Mouse (Mus musculus) heart, adult 2 months (tissue): ENCODE results near the gene Plau. TPM values are rescaled to one million over a fixed set of nuclear protein-coding genes. Genes with fewer than 3 reads are reported as not detected.

ENCODE experiments used
- DNase-seq, 2 experiments: peaks; one replicate each; pipeline ENCODE4 v3.0.0; 2021
- H3K27ac ChIP-seq: fragments of 200-600 bp; 2 replicates; pipeline ENCODE4 v1.8.1; 2022
- H3K27me3 ChIP-seq: fragments of 200-500 bp; 2 replicates; pipeline ENCODE4 v1.6.1; 2012; ENCODE audit warnings: mild to moderate bottlenecking, low read length, inconsistent platforms, mixed read lengths; ENCODE audit not compliant: control insufficient read depth, insufficient read depth
- H3K36me3 ChIP-seq: fragments of 200-500 bp; 2 replicates; pipeline ENCODE4 v1.6.1; 2012; ENCODE audit warnings: low read length, inconsistent platforms; ENCODE audit not compliant: control insufficient read depth, insufficient read depth
- H3K4me1 ChIP-seq: fragments of 200-500 bp; 2 replicates; pipeline ENCODE4 v1.6.1; 2011; ENCODE audit warnings: low read length; ENCODE audit not compliant: control insufficient read depth, insufficient read depth
- H3K4me3 ChIP-seq: fragments of 200-600 bp; 2 replicates; pipeline ENCODE4 v1.8.1; 2022
- H3K79me2 ChIP-seq: fragments of 200-500 bp; replicated peaks from 2 replicates; pipeline ENCODE4 v1.6.1; 2012; ENCODE audit warnings: mild to moderate bottlenecking, inconsistent platforms, low read length, moderate library complexity, mixed read lengths; ENCODE audit not compliant: control insufficient read depth, insufficient read depth
- H3K9ac ChIP-seq: fragments of 200-500 bp; 2 replicates; pipeline ENCODE4 v1.6.1; 2012; ENCODE audit warnings: low read depth, mild to moderate bottlenecking, control low read depth, inconsistent platforms, low read length, mixed read lengths
- CTCF ChIP-seq: fragments of 200-600 bp; IDR thresholded peaks from 2 replicates; pipeline ENCODE4 v1.8.1; 2022; ENCODE audit warnings: antibody characterized with exemption, mild to moderate bottlenecking, moderate library complexity
- EP300 ChIP-seq: fragments of 200-500 bp; IDR thresholded peaks from 2 replicates; pipeline ENCODE4 v1.6.1; 2011; ENCODE audit warnings: low read depth, low read length, control low read depth; ENCODE audit not compliant: insufficient read depth
- POLR2A ChIP-seq: fragments of 200-500 bp; IDR thresholded peaks from 2 replicates; pipeline ENCODE4 v1.6.1; 2011; ENCODE audit warnings: mild to moderate bottlenecking, low read depth, low read length, control low read depth; ENCODE audit not compliant: insufficient read depth
- WGBS: fragments of 180-500 bp; shearing (Covaris S2); methylation state at CpG from one replicate; pipeline ENCODE4 v1.1.7; 2018; 5-methylcytosine and 5-hydroxymethylcytosine counted together
- intact Hi-C: fragments of 180-260 bp; cut with DNase I; formaldehyde crosslinking; loops from one replicate; pipeline ENCODE4 v1.15.1; 2025
- polyA plus RNA-seq: library from polyadenylated mRNA; depleted of rRNA; stranded (reverse); fragments of >200 nt; gene quantifications from 2 replicates; pipeline ENCODE4 v1.2.3, GENCODE M21; 2012
- total RNA-seq, 2 experiments: library from RNA; stranded (reverse); gene quantifications; 2 replicates each; pipeline ENCODE4 v1.2.3; 2021

Plau gene
- total and polyA plus RNA-seq, 3 experiments, result 1.8 to 6.2 (median 3.4) TPM

DNA sequence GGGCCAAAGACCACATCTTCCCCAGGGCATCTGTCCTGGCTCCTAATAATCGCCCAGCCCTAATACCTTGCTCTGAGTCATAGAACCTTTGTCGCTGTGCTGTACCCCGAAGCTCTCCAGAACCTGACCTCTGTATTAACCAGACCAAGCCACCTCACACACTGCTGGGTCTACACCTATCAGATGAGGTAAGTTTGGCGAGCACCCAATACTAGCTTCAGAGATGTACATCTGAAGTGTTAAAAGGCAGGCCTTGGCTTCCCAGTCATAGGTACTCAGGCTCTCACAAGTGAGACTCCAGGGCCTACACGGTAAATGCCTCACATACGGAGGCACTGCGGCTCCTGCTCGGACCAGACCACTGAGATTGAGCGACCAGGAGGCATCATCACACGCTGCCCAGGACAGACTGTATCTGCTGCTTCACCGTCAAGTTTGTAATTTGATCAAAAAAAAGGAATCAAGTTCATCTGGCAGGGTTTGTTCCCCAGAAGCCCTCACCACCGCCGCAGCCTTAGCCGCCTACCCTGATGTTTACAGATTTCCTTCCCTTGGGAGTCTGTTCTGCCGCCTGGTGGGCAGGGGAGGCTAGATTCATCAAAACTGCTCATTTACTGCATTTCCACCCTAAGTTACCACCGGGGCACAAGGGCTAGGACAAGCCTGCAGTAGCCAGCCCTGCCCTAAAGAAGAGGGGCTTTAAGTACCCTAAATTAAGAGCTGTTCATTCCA lies 44.8 kb upstream of the Plau start:
- intact Hi-C loops, result no loop called here
- no peak overlapping the region for H3K27ac ChIP-seq
- H3K36me3 ChIP-seq, result peaks cover 6% of the 10 kb centered on the region; the same call in 1 of the 2 replicates
- no peak for DNase-seq
- peaks cover 14% of the 10 kb centered on the region for H3K4me1 ChIP-seq
- TF ChIP-seq EP300 (no peak), POLR2A (no peak), CTCF (no peak)
- H3K9ac ChIP-seq, result no peak overlapping the region
- no peaks in the 10 kb centered on the region for H3K27me3 ChIP-seq
- WGBS, result 79% methylated on average over 16 of the region's 16 CpGs
- no peak overlapping the region for H3K4me3 ChIP-seq
- peaks cover 6% of the 10 kb centered on the region for H3K79me2 ChIP-seq

- TF ChIP-seq POLR2A (no peak), EP300 (no peak), CTCF (no peak)
- Histone ChIP-seq H3K79me2 (peaks cover 6% of the 10 kb centered on the region), H3K4me3 (peak overlapping the region; percentile 90), H3K36me3 (peaks cover 3% of the 10 kb centered on the region; the same call in 1 of the 2 replicates), H3K27ac (no peak overlapping the region; the same call in 1 of the 2 replicates), H3K27me3 (no peaks in the 10 kb centered on the region), H3K4me1 (peaks cover 14% of the 10 kb centered on the region), H3K9ac (peak overlapping the region; percentile 97)
- 67% methylated on average over 8 of the region's 8 CpGs for WGBS
- DNase-seq, result no peak
- intact Hi-C loops, result no loop called here
These were observed 44.1 kb upstream of the Plau start for GRCm38 (mm10) chr14:20792243-20792921.

DNA sequence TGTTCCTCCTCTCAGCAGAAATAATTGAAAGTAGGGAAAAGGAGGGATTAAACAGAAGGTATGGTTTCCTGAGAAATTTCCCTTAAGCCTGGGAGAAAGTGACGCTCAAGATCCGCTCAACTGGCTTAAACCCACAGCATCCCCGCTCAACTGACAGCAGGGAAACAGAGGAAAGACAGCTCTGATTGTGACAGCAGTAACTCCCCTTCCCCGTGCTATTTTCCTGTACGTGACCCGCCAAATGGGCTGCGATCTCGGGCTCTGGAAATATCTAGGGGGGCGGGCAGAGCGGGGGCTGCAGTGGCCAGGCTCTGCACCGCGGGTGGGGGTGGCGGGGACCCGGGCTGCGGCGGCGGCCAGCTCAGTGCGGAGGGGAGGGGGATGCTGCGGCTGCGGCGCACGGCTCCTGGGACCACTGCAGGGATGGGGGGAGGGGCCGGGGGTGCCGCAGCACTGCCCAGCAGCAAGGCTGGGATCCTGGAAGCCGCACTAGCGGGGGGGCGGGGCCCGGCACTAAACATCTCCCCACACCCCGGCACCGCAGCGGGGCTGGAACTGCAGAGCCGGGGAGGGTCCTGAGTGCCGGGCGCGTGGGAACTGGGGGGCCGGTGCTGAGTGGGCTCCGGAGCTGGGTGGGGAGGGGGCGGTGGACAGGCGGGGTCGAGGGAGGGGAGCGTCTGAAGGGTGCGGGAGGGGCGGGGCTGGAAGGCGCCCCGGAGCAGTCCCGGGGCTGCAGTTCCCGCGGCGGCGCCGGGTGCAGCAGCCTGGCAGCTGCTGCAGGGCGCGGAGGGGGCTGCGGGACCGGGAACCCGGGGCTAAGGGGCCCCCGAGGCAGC lies 43.3 kb upstream of the Plau start:
- whole genome bisulfite sequencing, result 4% methylated on average over 37 of the region's 57 CpGs
- intact Hi-C loops, result no loop called here
- H3K27me3 ChIP-seq, result no peaks in the 10 kb centered on the region
- peaks cover 12% of the 10 kb centered on the region for H3K4me1 ChIP-seq
- TF ChIP-seq EP300 (no peak), POLR2A (no peak), CTCF (no peak)
- H3K36me3 ChIP-seq, result peaks cover 2% of the 10 kb centered on the region; the same call in 1 of the 2 replicates
- peak overlapping the region; percentile 90 for H3K4me3 ChIP-seq
- peak overlapping the region; percentile 97 for H3K9ac ChIP-seq
- peaks cover 6% of the 10 kb centered on the region for H3K79me2 ChIP-seq
- DNase-seq, result peak; percentile 43 to 56
- peak overlapping the region; percentile 87 for H3K27ac ChIP-seq

- Histone ChIP-seq H3K4me1 (peaks cover 9% of the 10 kb centered on the region), H3K79me2 (peaks cover 6% of the 10 kb centered on the region), H3K9ac (peak within 1 kb of the TSS; percentile 97), H3K27ac (peak within 1 kb of the TSS; percentile 87), H3K27me3 (no peaks in the 10 kb centered on the region), H3K36me3 (peaks cover 2% of the 10 kb centered on the region; the same call in 1 of the 2 replicates), H3K4me3 (peak within 1 kb of the TSS; percentile 90)
- DNase-seq, result peak; percentile 90 to 92
- under 1% methylated on average over 49 of the region's 76 CpGs for WGBS
- peak; percentile 67; the same call in 1 of the 2 replicates for TF ChIP-seq POLR2A
- no peak for TF ChIP-seq EP300
- peak; percentile 52 for TF ChIP-seq CTCF
- intact Hi-C loops, result no loop called here
These were observed 42.5 kb upstream of the Plau start, which contains the start of gene Camk2g for GRCm38 (mm10) chr14:20793758-20794531. Gene Camk2g (minus strand): TSS chr14:20794088.

GRCm38 (mm10) chr14:20794589-20794988 lies 41.9 kb upstream of the Plau start:
- Histone ChIP-seq H3K4me1 (peaks cover 9% of the 10 kb centered on the region), H3K79me2 (peaks cover 6% of the 10 kb centered on the region), H3K4me3 (peak overlapping the region; percentile 90), H3K27ac (peak overlapping the region; percentile 87), H3K36me3 (peaks cover 2% of the 10 kb centered on the region; the same call in 1 of the 2 replicates), H3K27me3 (no peaks in the 10 kb centered on the region), H3K9ac (peak overlapping the region; percentile 77)
- TF ChIP-seq CTCF (no peak), POLR2A (no peak), EP300 (no peak)
- no peak for DNase-seq
- WGBS, result 21% methylated on average over 9 of the region's 9 CpGs
- intact Hi-C loops, result no loop called here
